10 mouse cellular contexts compared by ENCODE assay signal in genomic region chr2:29493396-29494031, GRCm38 (mm10).
DNase-seq lines count a peak whose midpoint lies in the region; ATAC-seq lines count a peak whose summit lies in the region.
"Had no signal": no experiment of that assay in that cellular context is flagged by ENCODE, and none has a peak within 500 bp of the region (broad histone marks: within the 10 kb centered on the region; RNA-seq: fewer than 3 reads in every experiment).

No protein-coding gene starts in this region.

- no peak overlapping the region for H3K4me2 ChIP-seq in kidney, embryonic 14.5 days (replicated peaks; ENCODE audit: low read depth, low read length)
- H3K4me2 ChIP-seq: stomach, embryonic 15.5 days had no signal

- H3K9me3 ChIP-seq in heart, embryonic 10.5 days: no peaks in the 10 kb centered on the region
- no peaks in the 10 kb centered on the region for H3K9me3 ChIP-seq in kidney, embryonic 14.5 days (ENCODE audit: control insufficient read depth, low read length)
- H3K9me3 ChIP-seq: stomach, embryonic 15.5 days had no signal

- no peaks in the 10 kb centered on the region for H3K27me3 ChIP-seq in heart, embryonic 10.5 days (ENCODE audit: insufficient read depth, poor library complexity, severe bottlenecking)
- no peaks in the 10 kb centered on the region for H3K27me3 ChIP-seq in kidney, embryonic 14.5 days (ENCODE audit: control insufficient read depth, insufficient read depth, low read length)
- H3K27me3 ChIP-seq: stomach, embryonic 15.5 days had no signal

- peak overlapping the region; percentile 44 for H3K27ac ChIP-seq in heart, embryonic 10.5 days
- H3K27ac ChIP-seq in kidney, embryonic 14.5 days (ENCODE audit: low read depth, low read length): no peak overlapping the region
- H3K27ac ChIP-seq: stomach, embryonic 15.5 days had no signal

- WGBS in heart, embryonic 10.5 days: 41% methylated on average over 9 of the region's 9 CpGs
- WGBS in kidney, embryonic 14.5 days: 27% methylated on average over 9 of the region's 9 CpGs

- H3K36me3 ChIP-seq in heart, embryonic 10.5 days: no peaks in the 10 kb centered on the region
- H3K36me3 ChIP-seq in kidney, embryonic 14.5 days (ENCODE audit: control insufficient read depth, insufficient read depth, low read length): no peaks in the 10 kb centered on the region
- H3K36me3 ChIP-seq: stomach, embryonic 15.5 days had no signal

- H3K9ac ChIP-seq in kidney, embryonic 14.5 days (ENCODE audit: low read depth, low read length): no peak overlapping the region
- H3K9ac ChIP-seq: stomach, embryonic 15.5 days had no signal

- H3K4me3 ChIP-seq in heart, embryonic 10.5 days: no peak overlapping the region
- H3K4me3 ChIP-seq in kidney, embryonic 14.5 days (ENCODE audit: low read length): no peak overlapping the region
- H3K4me3 ChIP-seq: stomach, embryonic 15.5 days had no signal

- DNase-seq in 416B (ENCODE audit: low read depth): peak; percentile 18
- peak; percentile 55 for DNase-seq in adrenal gland, postnatal 14 days
- DNase-seq in heart, embryonic 10.5 days (ENCODE audit: low spot score): peak; percentile 78
- DNase-seq in right cerebral cortex, postnatal 36 days (ENCODE audit: low spot score in 2 of 2): no peak
- no peak for DNase-seq in frontal cortex, postnatal 36 days (ENCODE audit: low spot score in 2 of 2)
- DNase-seq in natural killer cell, adult 2 months (ENCODE audit: low spot score in 2 of 2): no peak
- no peak for DNase-seq in layer of hippocampus, postnatal 14 days (ENCODE audit: low spot score in 2 of 2)
- DNase-seq: lung, postnatal 4 days had no signal

- 0 out of 2 replicates have a peak, but pooled peaks have one; percentile 20 for ATAC-seq in kidney, embryonic 14.5 days (ENCODE audit: low FRiP score, low TSS enrichment)

- H3K4me1 ChIP-seq in heart, embryonic 10.5 days: peaks cover 18% of the 10 kb centered on the region
- peaks cover 11% of the 10 kb centered on the region for H3K4me1 ChIP-seq in kidney, embryonic 14.5 days (ENCODE audit: control insufficient read depth, insufficient read depth, low read length)

Comparison
In these comparisons a context has a peak if more than half of its experiments do, and no peak if none do; other contexts are left out.
1. DNase-seq: peak in 416B (single experiment), adrenal gland, postnatal 14 days (single experiment) and heart, embryonic 10.5 days (single experiment); none in right cerebral cortex, postnatal 36 days (0 of 2), frontal cortex, postnatal 36 days (0 of 2), natural killer cell, adult 2 months (0 of 2) and layer of hippocampus, postnatal 14 days (0 of 2).